Mouse (Mus musculus): ENCODE results near the gene Nktr. TPM values are rescaled to one million over a fixed set of nuclear protein-coding genes. Genes with fewer than 3 reads are reported as not detected.

Gene Nktr
- 51.0 and 52.1 TPM in 2 replicates for polyA plus RNA-seq (2015; fragmentation: Nextera tagmentation; extraction: Ambion mirVana)

DNA sequence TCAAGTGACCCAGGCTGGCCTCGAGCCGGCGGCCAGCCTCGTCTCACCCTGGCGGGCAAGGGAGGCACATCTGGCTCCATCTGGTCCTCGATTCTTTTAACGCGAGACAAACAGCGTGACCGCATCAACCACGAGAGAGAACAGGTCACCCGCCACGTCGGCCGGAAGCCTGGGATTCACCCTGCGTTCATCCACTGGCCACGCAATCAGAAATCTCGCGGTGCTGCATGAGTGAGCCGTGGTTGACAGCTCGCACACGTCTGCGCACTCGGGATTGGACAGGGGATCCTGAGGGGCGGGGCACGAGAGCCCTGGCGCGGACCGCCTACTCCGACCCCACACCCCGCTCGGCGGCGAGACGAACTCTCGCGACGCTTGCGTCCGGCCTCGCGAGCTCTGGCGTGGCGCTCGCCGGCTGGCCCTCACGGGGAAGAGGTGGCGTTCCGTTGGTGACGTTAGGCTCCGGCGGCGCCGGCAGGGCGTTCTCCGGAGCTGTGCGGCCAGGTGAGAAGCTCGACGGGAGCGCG, at the start of gene Nktr:
Gene Nktr, plus strand, starts transcription at position 378 of the 527 bp plus-strand sequence.
- H3K4me3 ChIP-seq = peak within 1 kb of the TSS; percentile 85
- WGBS = under 1% methylated on average over 61 of the region's 61 CpGs
- peak within 1 kb of the TSS; percentile 85 for H3K9ac ChIP-seq
- peaks cover 21% of the 10 kb centered on the region for H3K4me1 ChIP-seq
- peak within 1 kb of the TSS; percentile 94 for H3K4me2 ChIP-seq
- ATAC-seq (replicated peaks) = peak; percentile 100
- H3K27me3 ChIP-seq (replicated peaks) = no peaks in the 10 kb centered on the region
- H3K27ac ChIP-seq = peak within 1 kb of the TSS; percentile 93
- no peaks in the 10 kb centered on the region for H3K9me3 ChIP-seq
- no peaks in the 10 kb centered on the region for H3K36me3 ChIP-seq (replicated peaks)

DNA sequence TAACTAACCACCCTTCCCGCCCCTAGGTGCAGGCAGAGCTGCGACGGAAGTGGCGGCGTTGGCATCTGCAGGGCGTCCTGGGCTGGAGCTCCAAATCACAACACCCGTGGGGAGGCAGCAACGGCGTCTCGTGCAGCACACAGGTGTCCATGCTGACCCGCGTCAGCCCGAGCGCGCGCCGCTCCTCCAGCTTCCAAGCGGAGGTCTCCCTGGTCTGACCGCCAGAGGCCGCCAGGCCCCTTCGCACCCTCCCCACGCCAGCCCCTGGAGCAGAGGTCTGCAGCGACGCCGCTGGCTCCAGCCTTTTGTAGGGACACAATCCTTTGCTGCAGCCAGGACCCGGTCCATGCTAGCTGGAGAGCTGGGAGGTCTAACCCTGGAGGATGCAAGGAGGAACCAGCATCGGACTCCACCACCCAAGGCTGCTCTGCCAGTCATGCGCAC, 49.6 kb upstream of the Nktr start:
- H3K9me3 ChIP-seq = no peaks in the 10 kb centered on the region
- H3K36me3 ChIP-seq (replicated peaks) = no peaks in the 10 kb centered on the region
- H3K4me2 ChIP-seq = peak overlapping the region; percentile 76
- H3K4me3 ChIP-seq = peak overlapping the region; percentile 42
- 0 out of 2 replicates have a peak, but pooled peaks cover 6% of the 10 kb centered on the region for H3K27me3 ChIP-seq (replicated peaks)
- WGBS = under 1% methylated on average over 28 of the region's 28 CpGs
- peak overlapping the region; percentile 43 for H3K9ac ChIP-seq
- ATAC-seq (replicated peaks) = peak; percentile 76
- no peak overlapping the region for H3K27ac ChIP-seq
- H3K4me1 ChIP-seq = peaks cover 11% of the 10 kb centered on the region

DNA sequence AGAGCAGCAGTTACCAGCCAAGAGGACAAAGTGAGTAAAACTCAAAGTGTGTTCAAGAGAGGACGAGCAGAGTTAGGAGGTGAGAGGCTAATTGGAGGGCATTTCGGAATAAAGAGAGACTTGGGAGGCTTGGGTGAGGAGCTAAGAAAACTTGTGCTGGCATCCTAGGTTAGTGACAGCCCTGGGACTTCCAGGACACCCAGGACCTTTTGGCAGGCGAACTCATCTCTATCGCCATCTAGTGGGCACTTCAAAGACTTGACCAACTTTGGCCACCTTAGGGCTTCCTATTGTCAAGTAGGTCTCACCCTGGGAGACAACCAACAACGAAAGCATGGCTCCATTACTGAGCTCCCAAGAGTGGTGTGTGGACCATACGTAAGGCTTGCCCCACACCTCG, 47.7 kb upstream of the Nktr start:
- Histone ChIP-seq H3K4me1 (peaks cover 11% of the 10 kb centered on the region), H3K27me3 (replicated peaks) (0 out of 2 replicates have a peak, but pooled peaks cover 6% of the 10 kb centered on the region), H3K4me3 (no peak overlapping the region), H3K9me3 (no peaks in the 10 kb centered on the region), H3K4me2 (no peak overlapping the region), H3K9ac (no peak overlapping the region), H3K36me3 (replicated peaks) (no peaks in the 10 kb centered on the region), H3K27ac (no peak overlapping the region)
- no peak for ATAC-seq (replicated peaks)
- 18% methylated on average over 7 of the region's 7 CpGs for WGBS

DNA sequence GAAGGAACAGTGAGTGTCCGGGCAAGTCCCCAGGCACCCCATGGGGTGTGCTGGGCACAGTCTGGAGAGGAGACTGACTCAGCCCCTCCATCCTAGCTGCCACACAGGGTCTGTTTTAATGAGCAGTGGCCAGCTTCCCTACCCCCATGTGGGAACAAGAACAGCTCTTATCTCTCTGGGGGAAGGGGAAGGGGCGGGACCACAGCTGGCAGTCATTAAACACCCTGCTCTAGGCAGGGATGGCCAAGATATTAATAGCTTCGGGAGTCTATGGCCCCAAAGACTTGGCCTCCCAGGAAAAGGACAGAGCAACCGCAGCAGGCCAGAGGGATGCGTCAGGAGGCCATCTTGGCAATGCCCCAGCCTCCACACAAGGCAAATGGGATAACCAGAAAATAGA, 46.7 kb upstream of the Nktr start:
- H3K4me1 ChIP-seq = peaks cover 11% of the 10 kb centered on the region
- no peaks in the 10 kb centered on the region for H3K36me3 ChIP-seq (replicated peaks)
- H3K27ac ChIP-seq = no peak overlapping the region
- H3K27me3 ChIP-seq (replicated peaks) = 0 out of 2 replicates have a peak, but pooled peaks cover 6% of the 10 kb centered on the region
- no peak for ATAC-seq (replicated peaks)
- no peak overlapping the region for H3K4me3 ChIP-seq
- H3K9ac ChIP-seq = no peak overlapping the region
- 71% methylated on average over 5 of the region's 5 CpGs for WGBS
- no peaks in the 10 kb centered on the region for H3K9me3 ChIP-seq
- H3K4me2 ChIP-seq = no peak overlapping the region

DNA sequence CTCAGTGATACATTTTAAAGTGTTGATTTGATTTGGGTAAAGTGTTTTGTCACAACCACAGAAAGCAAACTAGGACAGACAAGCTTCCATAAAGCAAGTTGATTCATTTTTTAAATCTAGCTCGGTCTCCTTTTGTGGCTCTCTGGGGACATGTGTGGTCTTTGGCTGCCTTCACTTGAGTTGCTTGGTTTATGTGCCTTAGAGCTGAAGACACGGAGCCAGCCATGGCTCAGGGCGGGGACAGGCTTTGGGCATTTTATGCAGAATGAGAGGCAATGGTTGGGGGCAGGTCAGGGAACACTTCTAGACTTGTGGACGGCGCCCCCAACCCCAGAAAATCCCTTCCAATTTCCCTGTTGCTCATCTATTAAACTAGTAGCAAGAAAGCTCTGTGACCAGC, 45.3 kb upstream of the Nktr start:
- Histone ChIP-seq H3K27me3 (replicated peaks) (0 out of 2 replicates have a peak, but pooled peaks cover 6% of the 10 kb centered on the region), H3K9ac (no peak overlapping the region), H3K36me3 (replicated peaks) (no peaks in the 10 kb centered on the region), H3K4me3 (no peak overlapping the region), H3K9me3 (no peaks in the 10 kb centered on the region), H3K27ac (no peak overlapping the region), H3K4me1 (peaks cover 11% of the 10 kb centered on the region), H3K4me2 (no peak overlapping the region)
- WGBS = 89% methylated on average over 5 of the region's 5 CpGs
- ATAC-seq (replicated peaks) = no peak

DNA sequence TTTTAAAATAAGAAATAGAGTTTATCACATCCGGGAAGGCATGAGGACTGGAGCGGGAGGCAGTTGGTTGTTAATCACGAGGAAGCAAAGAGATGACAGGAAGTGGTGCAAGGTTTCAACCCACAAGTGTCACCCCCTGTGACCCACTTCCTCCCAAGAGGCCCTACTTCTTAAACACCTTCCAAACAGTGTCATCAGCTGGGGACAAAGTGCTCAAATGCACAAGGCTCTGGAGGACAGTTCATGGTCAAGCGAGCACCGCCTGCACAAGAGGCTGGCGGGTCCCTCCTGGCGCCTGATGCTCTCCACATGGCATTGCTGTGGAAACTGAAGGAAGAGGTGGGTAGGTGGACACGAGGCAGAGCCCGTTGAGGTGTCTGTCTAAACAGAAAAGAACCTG, 44.0 kb upstream of the Nktr start:
- Histone ChIP-seq H3K27me3 (replicated peaks) (0 out of 2 replicates have a peak, but pooled peaks cover 6% of the 10 kb centered on the region), H3K9me3 (no peaks in the 10 kb centered on the region), H3K36me3 (replicated peaks) (no peaks in the 10 kb centered on the region), H3K4me3 (no peak overlapping the region), H3K4me2 (no peak overlapping the region), H3K27ac (no peak overlapping the region), H3K4me1 (peaks cover 1% of the 10 kb centered on the region; the same call in 1 of the 2 replicates), H3K9ac (no peak overlapping the region)
- ATAC-seq (replicated peaks) = no peak
- WGBS = 86% methylated on average over 9 of the region's 9 CpGs

DNA sequence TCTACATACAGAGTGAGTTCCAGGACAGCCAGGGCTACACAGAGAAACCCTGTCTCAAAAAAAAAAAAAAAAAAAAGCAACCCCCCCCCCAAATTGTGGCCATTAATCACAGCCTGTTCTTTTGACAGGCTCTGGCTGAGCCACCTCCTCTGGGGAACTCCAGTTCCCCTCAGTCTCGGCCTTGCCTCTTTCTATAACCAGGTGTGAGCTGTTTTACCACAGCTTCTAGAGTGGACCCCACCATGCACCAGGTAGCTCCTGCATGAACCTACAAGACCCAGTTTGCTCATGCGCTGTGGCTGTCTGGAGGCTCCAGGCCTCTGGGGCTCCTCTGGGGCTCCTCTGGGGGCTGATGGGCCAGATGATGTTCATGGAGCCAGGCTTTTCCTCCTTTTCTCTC, 43.4 kb upstream of the Nktr start:
- Histone ChIP-seq H3K4me2 (no peak overlapping the region), H3K9ac (no peak overlapping the region), H3K36me3 (replicated peaks) (no peaks in the 10 kb centered on the region), H3K27me3 (replicated peaks) (0 out of 2 replicates have a peak, but pooled peaks cover 1% of the 10 kb centered on the region), H3K4me1 (no peaks in the 10 kb centered on the region), H3K27ac (no peak overlapping the region), H3K4me3 (no peak overlapping the region), H3K9me3 (no peaks in the 10 kb centered on the region)
- ATAC-seq (replicated peaks) = no peak
- WGBS = 94% methylated on average over 2 of the region's 2 CpGs

DNA sequence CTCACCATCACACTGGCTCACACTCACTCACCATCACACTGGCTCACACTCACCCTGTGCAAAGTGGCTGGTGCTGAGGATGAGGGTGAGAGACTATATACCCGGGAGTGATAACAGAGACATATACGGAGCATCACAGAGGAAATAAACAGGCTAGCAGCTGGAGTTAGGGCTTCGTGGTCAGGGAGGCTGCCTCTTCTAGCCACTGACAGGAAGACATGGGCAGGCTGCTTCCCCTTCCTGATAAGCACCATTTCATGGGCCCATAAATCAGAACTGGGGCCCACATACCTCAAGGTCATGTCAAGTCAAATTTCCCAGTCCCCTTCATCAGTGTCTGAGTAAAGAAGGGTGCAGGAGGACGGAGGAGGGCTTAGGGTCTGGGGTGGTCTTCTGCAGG, 41.9 kb upstream of the Nktr start:
- no peaks in the 10 kb centered on the region for H3K9me3 ChIP-seq
- no peak for ATAC-seq (replicated peaks)
- H3K4me3 ChIP-seq = no peak overlapping the region
- H3K4me1 ChIP-seq = no peaks in the 10 kb centered on the region
- 86% methylated on average over 4 of the region's 4 CpGs for WGBS
- no peaks in the 10 kb centered on the region for H3K27me3 ChIP-seq (replicated peaks)
- 0 out of 2 replicates have a peak, but pooled peaks cover 8% of the 10 kb centered on the region for H3K36me3 ChIP-seq (replicated peaks)
- H3K9ac ChIP-seq = no peak overlapping the region
- H3K4me2 ChIP-seq = no peak overlapping the region
- H3K27ac ChIP-seq = no peak overlapping the region

DNA sequence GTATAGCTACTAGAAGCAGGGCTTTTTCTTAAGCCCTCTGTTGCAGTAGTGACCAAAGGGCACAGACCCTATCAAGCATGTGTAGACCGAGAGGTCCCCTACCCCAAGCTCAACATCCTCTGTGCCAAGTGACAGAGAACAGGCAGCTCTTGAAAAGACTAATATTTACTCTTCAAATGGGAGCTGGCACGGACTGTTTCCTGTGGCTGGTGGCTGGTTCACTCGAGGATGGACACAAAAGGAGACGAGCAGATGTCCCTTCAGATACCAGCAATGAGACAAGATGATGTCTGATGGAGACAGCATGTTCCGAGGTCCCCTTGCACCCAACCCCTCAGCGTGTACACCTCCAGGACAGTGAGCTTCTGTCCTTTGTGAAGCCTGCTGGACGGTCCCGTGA, 41.5 kb upstream of the Nktr start:
- 80% methylated on average over 8 of the region's 8 CpGs for WGBS
- no peaks in the 10 kb centered on the region for H3K4me1 ChIP-seq
- no peak overlapping the region for H3K4me3 ChIP-seq
- no peak for ATAC-seq (replicated peaks)
- H3K9me3 ChIP-seq = no peaks in the 10 kb centered on the region
- no peak overlapping the region for H3K27ac ChIP-seq
- no peaks in the 10 kb centered on the region for H3K27me3 ChIP-seq (replicated peaks)
- H3K36me3 ChIP-seq (replicated peaks) = peaks cover 11% of the 10 kb centered on the region
- H3K4me2 ChIP-seq = no peak overlapping the region
- no peak overlapping the region for H3K9ac ChIP-seq

DNA sequence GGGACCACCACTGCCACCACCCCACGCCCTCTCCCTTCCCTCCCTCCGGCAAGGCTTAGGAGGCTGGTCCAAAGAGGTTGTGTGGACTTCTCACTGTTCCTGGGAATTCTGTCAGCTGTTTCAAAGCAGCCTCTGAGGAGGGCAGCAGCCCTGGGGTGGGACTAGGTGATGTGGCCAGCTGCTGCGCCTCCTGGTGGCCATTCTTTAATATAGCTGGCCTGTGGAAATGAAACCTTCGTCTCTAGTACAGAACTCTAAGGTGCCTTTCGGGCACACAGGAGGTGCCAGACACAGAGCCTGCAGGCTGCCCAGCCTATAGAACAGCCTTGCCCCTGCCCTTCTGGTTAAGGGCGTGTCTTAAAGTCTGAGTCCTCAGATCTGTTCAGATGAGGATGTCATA, 39.4 kb upstream of the Nktr start:
- peaks cover 20% of the 10 kb centered on the region for H3K36me3 ChIP-seq (replicated peaks)
- WGBS = 23% methylated on average over 6 of the region's 6 CpGs
- H3K4me1 ChIP-seq = no peaks in the 10 kb centered on the region
- no peaks in the 10 kb centered on the region for H3K9me3 ChIP-seq
- H3K9ac ChIP-seq = no peak overlapping the region
- peak; percentile 73 for ATAC-seq (replicated peaks)
- no peak overlapping the region for H3K4me3 ChIP-seq
- H3K4me2 ChIP-seq = no peak overlapping the region
- H3K27ac ChIP-seq = no peak overlapping the region
- no peaks in the 10 kb centered on the region for H3K27me3 ChIP-seq (replicated peaks)

DNA sequence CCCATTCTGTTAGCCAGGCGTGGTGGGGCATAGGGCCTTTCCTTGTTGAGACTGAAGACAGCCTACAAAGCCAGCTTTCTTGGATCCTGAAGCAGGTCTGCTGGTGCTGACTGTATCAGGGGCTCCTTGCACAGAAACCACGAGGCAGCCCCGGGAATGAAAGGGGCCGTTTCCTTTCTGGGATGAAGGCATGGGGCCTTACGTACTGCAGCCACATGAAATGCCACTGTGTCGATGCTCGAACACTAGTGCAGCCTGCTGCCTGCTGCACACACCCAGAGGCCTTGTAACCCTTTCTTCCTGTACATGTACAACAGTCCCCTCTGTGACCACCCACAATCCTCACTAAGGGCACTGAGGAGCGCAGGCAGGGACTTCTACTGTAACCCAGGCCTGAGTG, 37.8 kb upstream of the Nktr start:
- no peak overlapping the region for H3K9ac ChIP-seq
- WGBS = 81% methylated on average over 8 of the region's 8 CpGs
- H3K36me3 ChIP-seq (replicated peaks) = peaks cover 29% of the 10 kb centered on the region

DNA sequence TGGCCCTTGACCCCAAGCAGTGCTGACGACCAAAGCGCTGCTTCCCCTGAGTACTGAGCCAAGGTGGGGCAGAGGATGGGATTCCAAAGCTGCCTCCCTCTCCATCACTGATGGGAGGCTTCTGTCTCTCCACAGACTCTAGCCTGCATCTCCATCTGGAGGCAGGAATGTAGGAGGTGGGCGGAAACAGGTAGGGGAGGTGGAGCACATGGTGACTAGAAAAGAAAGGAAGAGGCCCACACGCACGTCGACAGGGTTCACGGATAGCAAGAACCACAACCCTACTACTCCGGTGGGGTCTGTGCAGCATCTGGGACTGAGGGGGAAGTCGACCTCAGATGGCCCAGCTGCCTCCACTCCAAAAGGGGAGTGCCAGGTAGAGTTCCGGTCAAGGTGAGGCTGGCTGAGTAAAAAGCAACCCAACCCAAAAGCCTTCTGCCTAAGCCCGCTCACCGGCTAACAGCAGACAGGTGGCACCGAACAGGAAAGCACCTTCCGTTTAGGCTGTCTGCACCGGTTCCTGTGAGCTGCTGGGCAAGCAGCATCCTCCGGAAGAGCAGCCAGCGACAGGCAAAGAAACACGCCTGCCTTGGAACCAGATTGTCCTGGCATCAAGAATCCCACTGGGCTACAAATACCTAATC, 36.8 kb upstream of the Nktr start:
- H3K4me1 ChIP-seq = no peaks in the 10 kb centered on the region
- peaks cover 31% of the 10 kb centered on the region for H3K36me3 ChIP-seq (replicated peaks)
- ATAC-seq (replicated peaks) = no peak
- 78% methylated on average over 18 of the region's 18 CpGs for WGBS
- no peak overlapping the region for H3K4me2 ChIP-seq
- H3K27ac ChIP-seq = no peak overlapping the region
- no peaks in the 10 kb centered on the region for H3K9me3 ChIP-seq
- H3K27me3 ChIP-seq (replicated peaks) = no peaks in the 10 kb centered on the region
- H3K4me3 ChIP-seq = no peak overlapping the region
- H3K9ac ChIP-seq = no peak overlapping the region

More for the DNA sequence above, 37.8 kb upstream of the Nktr start:
- Histone ChIP-seq H3K4me3 (no peak overlapping the region), H3K27me3 (replicated peaks) (no peaks in the 10 kb centered on the region), H3K4me2 (no peak overlapping the region), H3K9me3 (no peaks in the 10 kb centered on the region), H3K4me1 (no peaks in the 10 kb centered on the region), H3K27ac (no peak overlapping the region)
- ATAC-seq (replicated peaks) = no peak

DNA sequence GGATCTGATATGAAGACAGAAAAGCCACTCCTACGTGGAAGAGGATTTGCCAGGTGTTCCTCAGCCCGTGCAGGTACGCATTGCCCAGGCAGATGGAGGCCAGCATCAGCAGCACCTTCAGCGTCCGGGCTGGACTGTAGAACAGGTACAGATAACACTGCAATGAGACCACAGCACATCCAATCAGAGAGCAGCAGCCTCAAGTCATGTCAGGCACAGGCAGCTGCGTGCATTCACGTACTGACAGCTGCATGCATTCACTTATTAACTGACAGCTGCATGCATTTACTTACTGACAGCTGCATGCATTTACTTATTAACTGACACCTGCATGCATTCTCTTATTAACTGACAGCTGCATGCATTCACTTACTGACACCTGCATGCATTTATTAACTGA, 34.3 kb upstream of the Nktr start:
- H3K36me3 ChIP-seq (replicated peaks) = peaks cover 36% of the 10 kb centered on the region
- H3K27ac ChIP-seq = no peak overlapping the region
- no peak for ATAC-seq (replicated peaks)
- no peaks in the 10 kb centered on the region for H3K9me3 ChIP-seq
- H3K4me3 ChIP-seq = no peak overlapping the region
- no peak overlapping the region for H3K4me2 ChIP-seq
- H3K27me3 ChIP-seq (replicated peaks) = no peaks in the 10 kb centered on the region
- H3K4me1 ChIP-seq = peaks cover 7% of the 10 kb centered on the region
- 80% methylated on average over 7 of the region's 7 CpGs for WGBS
- no peak overlapping the region for H3K9ac ChIP-seq
